Mouse (Mus musculus) layer of hippocampus, postnatal 36 days (tissue): ENCODE data around the gene Cd40lg. TPM values are rescaled to one million over a fixed set of nuclear protein-coding genes. Genes with fewer than 3 reads are reported as not detected.

ENCODE experiments used
- DNase-seq, 2 experiments: peaks; one replicate each; pipeline ENCODE4 v3.0.0; 2022
- total RNA-seq, 2 experiments: library from RNA; stranded (reverse); gene quantifications; 2 replicates each; pipeline ENCODE4 v1.2.3; 2021

Cd40lg gene
- not detected for total RNA-seq

DNA sequence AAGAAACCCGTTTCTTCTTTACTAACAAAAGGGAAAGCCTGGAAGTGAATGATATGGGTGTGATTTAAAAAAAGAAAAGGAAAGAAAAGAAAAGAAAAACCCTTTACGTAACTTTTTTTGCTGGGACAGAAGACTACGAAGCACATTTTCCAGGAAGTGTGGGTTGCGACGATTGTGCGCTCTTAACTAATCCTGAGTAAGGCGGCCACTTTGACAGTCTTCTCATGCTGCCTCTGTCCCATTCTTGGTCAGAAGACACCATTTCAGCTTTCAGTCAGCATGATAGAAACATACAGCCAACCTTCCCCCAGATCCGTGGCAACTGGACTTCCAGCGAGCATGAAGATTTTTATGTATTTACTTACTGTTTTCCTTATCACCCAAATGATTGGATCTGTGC lies at the start of gene Cd40lg:
Gene Cd40lg (plus strand): TSS at position 268 of the 400 bp plus-strand sequence.
- DNase-seq: no peak

DNA sequence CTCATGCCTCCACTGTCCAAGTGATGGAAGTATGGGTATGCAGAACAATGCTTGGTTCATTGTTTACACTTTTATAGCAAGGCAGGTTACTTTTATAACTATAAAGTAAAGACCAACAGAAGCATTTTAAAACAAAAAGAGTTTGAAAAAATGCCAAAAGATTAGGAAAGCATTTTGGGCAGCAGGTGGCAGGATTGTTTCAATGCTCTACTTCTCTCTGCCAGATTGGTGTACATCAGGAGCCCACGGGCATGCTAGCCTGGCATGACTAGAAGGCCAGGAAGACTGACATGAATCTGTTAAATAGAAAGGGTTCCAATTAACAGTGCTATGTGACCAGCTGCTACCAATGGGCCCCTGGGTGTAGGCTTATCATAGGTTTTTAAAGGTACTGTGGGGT lies 45.4 kb upstream of the Cd40lg start:
- DNase-seq: peak in 1 of 2 experiments; percentile 4

DNA sequence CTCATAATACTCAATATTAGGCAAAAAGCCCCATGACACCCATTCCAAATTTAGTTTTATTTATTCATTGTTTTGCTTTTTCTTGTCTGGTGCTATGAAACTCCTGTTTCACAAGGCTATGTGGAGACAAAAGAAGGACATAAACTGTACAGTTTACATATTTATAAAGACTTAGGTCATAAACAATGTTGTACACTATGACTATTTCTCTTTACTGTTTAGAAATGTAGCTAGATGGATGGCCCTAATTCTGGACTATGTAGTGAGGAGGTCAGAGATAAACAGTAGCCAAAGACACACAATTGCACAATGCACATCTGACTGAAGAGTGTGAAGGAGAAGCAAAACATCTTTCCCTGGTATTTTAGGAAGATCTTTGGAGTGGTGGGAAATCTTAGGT lies 40.7 kb upstream of the Cd40lg start:
- DNase-seq: no peak

DNA sequence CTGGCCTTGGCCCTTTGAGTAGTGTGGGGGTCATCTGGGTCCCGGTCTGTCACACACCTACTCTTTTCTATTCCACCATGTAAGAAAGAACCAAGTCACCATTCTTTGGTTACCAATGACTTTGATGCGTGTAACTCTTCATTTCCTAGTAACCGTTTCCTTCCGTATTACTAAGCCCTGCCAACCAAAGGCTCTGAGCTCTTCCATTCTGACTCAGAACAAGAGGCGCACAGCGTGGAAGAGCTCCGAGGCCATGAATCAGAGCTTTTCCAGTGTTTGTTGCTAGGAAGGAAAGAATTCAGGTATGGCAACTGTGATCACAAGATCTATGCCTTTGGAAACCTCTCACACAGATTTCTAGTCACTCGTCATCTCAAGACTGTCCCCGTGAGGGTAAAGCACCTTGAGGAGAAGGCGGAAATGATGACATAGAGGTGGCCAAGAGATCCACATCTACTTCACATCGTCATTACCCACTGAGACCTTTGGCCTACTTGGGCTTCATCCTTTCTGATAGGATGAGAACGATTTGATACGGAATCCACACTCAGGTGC lies 34.6 kb upstream of the Cd40lg start:
- DNase-seq: no peak

DNA sequence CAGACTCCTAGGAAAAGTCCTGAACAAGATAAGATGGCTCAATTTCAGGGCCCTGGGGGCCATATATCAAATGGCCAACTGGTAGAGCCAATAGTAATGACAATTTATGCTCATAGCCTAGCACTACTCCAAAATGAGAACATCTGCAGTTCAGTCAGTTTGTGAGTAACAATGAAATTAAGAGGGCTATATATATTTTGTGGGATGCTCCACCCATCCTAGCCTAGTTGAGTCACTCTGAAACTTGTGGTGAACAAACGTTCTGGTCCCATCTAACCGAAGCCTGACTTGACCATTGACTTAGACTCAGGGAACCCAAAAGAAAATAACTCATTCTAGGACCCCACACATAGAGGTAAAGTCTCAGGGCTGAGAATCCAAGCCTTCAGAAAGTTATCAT lies 29.5 kb upstream of the Cd40lg start:
- no peak for DNase-seq

DNA sequence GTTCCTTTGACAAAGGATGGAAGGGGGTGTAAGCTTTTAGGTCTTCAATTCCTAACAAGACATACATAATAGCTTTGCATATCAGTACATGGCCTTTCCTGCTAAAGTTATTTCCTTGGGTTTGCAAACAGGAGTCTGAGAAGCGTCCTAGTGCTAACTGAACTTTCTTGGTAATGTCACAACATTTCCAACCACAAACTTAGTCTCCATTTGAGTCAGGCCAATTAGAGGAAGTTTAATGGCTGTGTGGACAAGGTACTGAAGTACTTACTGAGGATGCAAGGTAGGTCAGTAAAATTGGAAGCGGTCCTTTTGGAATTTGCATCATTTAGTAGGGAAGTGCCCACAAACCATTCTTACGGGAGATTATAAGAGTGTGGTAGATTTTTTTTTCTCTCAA lies 28.6 kb upstream of the Cd40lg start:
- DNase-seq: no peak

DNA sequence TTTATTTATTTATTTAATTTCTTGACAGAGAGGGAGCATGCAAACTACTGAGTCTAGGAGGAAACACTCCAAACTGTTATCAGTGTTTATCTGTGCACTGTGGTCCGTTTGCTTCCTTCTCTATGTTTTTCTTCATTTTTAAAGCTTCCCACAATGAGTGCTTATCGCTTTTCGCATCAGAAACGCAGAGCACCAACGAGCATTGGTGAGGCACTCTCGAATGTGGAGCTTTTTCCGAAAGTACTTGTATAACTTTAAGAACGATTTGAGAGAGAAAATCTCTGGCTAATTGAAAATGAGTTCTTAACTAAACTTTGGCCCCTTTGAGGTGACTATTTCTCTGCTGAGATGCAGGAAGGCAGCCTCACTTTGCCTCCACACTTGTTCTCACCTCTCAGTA lies 24.6 kb upstream of the Cd40lg start:
- no peak for DNase-seq

DNA sequence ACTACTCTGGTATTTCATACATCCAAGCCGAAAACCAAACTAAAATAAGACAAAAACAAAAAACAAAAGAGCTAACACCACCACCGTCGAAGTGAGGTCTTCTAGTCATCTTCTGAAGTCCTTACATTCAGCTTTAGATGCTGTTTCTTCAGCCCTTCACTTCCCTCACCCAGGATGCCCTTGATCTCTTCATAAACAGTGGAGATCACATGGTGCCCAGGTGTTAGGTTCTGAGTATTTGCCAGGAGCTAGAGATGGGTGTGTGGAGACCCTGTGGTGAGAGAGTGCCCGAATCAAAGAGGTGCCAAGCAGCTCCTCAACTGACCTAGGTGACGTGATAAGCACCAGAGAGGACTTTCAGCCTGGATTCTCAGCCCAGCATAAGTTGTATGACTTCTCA lies 22.6 kb upstream of the Cd40lg start:
- no peak for DNase-seq

DNA sequence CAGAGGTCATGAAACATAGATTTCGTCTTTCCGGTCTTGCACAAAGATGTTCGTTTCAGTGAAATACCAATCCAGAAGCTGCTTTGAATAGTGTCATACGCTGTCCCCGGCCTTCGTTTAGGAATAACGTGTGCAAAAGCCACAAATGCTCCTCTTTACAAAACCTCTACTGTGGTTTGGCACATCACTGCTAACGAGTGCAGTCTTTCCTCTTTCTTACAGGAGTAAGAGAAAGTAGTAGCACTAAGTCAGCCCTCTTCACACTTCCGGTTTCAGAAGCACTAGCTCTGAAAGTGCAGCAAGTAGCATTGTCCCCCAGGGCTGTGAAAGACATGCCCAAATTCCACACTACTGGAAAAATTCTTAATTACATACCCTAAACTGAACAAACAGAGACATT lies 15.6 kb upstream of the Cd40lg start:
- DNase-seq: no peak

DNA sequence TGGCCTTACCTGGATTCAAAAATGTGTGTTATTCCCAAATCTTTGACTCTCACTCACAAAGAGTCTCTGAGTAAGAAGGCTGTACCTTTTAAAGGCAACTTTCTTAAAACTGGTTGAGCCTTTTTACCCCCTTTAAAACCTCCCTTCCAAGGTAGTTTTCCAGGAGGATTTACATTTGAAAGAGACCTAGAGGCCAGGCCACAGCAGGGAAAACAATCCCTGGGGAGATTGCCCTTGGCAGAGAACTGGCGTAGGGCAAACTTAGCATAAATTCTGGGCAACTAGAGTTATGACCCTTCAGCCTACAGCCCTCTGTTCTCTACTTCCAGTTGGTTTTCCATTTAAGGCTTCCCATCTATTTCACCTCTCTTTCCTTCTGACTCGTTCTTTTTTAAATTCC lies 13.9 kb upstream of the Cd40lg start:
- DNase-seq: no peak

DNA sequence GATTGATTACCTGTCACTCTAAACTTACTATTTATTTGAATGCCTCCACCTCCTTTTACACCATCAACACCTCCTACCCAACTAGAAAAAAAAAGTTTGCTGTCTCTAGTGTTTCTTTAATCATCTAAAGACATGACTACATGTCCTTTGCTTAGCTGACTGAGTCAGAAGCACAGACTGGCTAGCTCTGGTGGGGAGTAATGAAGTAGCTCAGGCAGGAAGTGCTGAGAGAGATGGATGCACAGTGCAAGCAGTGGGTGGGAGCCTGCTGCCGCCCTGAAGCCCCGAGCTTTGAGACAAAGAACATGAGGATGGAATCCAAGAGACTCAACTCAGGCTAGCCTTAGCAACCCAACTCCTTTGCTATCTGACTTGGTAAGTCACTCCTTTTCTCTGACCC lies 11.5 kb upstream of the Cd40lg start:
- no peak for DNase-seq

DNA sequence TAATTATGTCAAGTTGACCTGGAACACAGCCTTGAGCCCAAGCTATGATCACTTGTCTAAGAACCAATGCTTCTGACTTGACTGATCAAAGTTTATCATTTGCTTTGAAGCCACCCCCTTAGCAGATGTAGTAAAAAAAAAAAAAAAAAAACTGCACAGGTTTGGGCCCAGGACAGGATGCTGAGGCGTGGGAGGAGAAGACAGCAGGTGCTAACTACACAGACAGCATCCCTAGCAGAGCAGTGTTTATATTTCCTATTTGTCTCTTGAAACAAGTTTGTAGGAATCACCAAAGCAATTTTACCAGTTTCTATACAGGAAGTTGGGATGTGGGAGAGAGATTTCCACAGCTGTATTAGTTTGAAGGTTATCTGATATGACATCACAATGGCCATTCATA lies 1.4 kb upstream of the Cd40lg start:
- DNase-seq: no peak

DNA sequence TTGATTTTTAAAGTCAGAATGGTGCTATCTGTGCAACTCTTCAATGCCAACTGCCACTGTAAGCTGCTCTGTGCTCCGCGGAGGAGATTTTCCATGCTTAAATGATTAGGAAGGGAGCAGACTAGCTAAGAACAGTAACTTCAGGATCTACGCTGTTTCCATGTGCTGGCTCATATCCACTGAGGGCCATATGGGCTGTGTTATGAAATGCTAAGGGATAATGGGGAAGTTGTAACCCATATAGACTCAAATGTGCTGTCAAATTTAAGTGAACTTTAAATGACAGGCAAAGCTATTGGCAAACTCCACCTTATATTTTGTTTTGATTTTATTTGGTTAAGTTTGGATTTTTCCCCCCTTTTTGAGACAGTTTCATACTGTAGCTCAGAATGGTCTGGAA lies 919 bp downstream of the Cd40lg start:
- peak in 1 of 2 experiments; percentile 10 for DNase-seq

DNA sequence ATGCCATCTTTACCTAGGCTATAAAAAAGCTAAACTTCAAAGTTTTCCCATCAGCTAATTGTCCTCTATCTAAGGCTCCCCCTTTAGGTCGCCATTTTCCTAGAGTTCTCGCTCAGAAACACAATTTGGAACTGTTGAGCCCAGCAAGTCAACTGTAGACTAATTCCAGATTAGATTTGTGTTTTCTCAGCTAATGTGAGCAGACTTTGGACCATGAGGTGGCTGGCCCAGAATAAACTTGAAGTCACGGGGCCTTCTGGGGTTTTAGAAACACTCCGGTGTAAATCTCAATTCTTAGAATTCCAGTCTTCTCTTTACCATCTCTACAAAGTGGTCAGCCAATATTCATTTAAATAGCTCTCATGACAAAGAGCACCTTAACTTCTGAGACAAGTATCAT lies 3.6 kb downstream of the Cd40lg start:
- DNase-seq: no peak

DNA sequence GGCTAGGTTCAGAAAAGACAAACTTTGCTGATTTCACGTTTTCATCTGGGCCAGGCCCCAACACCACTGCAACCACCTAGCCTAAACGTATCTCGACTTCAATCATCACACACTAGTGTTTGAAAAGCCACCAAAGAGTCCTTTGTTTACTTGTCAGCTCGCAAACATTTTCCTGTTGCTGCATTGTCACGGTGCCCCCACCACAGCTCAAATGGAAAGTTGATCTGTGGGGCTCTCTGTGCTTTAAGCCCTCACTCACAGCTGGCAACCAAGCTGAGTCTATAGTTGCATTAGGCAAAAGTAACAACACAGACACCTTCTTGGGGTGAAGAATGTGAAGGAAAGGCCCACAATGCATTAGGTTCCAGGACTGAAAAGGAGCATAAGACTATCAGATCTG lies 4.3 kb downstream of the Cd40lg start:
- DNase-seq: no peak

DNA sequence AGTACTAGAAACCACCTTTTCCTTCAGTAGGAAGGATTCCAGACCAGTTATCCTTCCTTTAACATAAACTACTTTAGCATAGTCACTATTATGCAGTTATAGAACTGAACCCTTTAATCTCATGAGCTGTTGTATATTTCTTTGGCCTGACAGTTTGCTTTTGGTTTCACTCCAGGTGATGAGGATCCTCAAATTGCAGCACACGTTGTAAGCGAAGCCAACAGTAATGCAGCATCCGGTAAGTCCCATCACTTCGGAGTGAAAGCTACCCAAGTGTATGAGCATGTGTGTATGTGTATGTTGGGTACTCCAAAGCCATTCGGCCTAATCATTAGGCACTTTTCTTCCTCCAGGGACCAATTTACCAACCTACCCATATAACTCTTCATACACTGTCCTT lies 7.6 kb downstream of the Cd40lg start:
- DNase-seq: no peak

DNA sequence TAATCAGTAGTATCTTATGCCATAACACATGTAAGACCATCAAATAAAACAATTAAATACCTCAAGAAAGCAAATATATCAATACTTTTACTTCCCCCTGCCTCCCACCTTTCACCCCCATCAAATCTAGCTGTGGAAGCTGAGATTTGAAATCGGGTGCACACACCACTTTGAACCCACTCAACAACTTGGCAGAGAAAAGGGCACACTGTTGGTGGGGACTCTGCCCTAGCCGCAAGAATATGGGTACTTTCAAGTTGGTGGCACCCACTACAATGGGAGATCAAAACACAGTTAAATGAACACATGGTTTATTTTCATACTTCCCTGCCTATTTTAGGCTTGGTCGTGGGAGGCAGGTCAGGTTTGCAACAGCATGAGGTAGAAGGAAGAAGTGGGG lies 9.9 kb downstream of the Cd40lg start:
- no peak for DNase-seq

DNA sequence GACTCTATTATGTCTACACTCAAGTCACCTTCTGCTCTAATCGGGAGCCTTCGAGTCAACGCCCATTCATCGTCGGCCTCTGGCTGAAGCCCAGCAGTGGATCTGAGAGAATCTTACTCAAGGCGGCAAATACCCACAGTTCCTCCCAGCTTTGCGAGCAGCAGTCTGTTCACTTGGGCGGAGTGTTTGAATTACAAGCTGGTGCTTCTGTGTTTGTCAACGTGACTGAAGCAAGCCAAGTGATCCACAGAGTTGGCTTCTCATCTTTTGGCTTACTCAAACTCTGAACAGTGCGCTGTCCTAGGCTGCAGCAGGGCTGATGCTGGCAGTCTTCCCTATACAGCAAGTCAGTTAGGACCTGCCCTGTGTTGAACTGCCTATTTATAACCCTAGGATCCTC lies 11.4 kb downstream of the Cd40lg start:
- DNase-seq: peak; percentile 18 to 53

DNA sequence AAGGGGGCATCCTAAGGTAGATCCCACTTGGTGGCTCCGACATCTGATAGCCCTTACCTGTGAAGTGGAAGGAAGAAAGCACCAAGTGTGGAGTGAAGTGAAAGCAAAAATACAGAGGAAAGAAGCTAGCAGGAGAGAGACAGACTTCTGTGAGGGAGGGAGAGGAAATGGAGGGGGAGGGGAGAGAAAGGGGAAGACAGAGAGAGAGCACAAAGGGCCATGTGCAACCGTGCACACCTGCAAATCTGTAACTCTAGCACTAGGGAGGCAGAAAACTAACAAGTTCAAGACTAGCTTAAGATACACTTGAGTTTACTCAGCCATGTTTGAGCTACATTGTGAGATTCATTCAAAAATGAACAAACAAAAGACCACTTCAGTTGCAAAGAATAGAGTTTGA lies 16.2 kb downstream of the Cd40lg start:
- no peak for DNase-seq

DNA sequence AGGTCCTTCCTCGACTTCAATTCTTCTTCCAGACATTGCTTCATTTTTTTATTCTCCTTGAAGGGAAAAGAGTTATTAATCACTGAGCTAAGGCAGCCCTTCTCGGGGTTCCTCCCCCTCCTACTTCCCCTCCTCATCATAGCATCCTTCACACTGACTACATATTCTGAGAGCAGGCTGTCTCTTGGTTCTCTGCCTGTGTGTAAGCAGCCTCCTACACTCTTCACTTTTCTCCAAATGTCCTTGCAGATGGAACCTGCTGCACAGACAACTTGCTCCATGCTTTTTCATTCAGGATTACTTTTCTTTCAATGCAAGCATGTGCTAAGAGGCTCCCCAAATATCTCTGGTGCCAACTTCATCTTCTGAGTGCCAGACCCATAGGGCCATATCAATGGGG lies 21.7 kb downstream of the Cd40lg start:
- peak in 1 of 2 experiments; percentile 6 for DNase-seq

DNA sequence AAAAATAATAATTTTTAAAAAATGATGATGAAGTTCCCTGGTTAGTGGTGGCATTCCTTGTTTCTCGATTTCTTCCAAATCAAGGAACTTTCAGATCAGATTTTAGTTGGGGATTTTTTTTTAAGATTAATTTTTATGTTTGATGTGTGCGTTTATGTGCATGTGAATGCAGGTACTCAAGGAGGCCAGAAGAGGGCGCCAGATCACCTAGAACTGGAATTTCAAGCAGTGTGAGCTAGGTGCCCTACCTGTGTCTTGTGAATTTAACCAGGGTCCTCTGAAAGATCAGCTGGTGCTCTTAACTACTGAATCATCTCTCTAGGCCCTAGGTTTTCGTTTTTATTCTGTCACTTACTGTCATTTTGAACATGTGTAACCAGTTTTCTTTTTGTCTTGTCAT lies 24.0 kb downstream of the Cd40lg start:
- DNase-seq: no peak

DNA sequence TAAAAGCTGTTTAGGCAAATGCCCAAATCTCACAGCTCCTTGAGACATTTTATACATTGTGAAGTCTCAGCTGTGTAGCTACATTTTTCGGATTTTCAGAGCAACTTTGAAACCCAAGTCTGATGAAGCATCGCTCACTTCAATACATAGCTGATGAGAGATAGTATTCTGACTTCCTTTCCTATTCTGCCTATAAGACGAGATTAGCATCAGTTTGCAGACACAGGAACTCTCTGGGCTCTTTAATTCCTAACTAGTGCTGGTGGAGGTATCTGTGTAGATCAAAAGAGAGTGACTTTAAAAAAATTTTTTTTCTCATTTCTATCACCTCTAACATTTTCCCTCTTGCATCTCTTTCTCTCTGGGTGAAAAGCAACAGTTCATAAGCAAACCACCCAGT lies 26.6 kb downstream of the Cd40lg start:
- no peak for DNase-seq

DNA sequence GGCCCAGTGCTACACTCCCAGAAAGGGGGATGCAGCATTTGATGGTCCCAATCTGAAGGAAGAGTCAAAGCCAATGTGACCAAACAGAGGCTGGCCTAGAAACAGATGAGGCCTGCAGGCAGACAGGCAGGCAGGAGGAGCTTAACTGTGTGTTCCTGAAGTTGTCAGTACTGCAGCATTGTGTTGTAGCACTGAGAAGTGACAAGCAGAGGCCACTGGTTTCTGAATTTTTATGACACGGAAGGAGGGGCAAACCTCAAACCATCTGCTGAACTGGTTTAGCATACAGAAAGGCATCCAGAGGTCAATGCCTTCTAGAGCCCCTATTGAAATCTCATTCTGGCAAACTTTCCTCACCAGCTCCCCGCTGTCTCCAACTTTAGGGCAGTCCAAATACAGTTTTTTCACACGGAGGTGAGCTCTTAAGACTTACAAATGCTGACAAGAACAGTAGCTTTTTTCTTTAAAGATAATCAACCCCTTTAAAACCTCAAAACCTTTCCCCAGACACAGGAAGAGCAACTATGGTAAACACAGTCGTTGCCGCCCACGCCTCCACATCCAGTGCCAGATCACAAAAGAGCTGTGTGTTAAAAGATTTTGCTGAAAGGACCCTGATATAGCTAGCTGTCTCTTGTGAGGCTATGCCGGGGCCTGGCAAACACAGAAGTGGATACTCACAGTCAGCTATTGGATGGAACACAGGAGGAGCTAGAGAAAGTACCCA lies 41.5 kb downstream of the Cd40lg start:
- no peak for DNase-seq

DNA sequence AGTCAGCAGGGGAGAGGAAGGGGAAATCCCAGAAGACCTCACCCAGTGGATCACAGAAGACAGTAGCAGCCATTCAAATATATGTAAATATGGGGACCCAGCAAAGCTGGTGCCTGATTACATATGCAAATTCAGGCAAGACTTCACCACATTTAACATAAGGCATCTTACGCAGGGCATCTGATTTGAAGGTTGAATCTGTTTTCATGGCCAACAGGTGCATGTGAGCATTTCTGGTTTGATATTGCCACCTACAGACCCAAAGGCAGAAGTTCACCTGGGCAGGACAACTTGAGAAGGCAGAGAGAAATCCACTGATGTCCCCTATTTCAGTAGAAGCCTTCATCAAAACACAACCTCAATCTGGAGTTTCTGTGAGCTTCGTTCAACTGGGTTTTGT lies 48.8 kb downstream of the Cd40lg start:
- no peak for DNase-seq

DNA sequence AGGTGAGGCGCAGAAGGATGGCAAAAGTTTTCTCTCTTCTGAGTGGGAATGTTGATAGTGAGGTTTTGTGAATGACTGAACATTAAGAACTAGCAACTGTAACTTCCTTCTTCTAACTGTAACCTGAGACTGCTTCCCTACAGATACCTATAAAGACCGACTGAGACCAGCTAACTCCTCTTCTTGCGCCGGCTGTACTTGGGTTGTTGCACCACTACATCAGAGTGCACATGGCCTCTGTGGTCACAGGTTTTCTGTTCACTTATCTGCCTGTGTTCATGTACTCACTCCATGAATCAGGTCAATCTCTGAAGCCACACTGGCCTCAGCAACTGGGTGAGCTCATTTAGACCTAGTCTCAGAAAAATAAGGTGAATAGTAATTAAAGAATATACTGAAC lies 51.6 kb downstream of the Cd40lg start:
- DNase-seq: no peak
